ENCODE assay signal across 1 mouse cellular context in the genomic region with DNA sequence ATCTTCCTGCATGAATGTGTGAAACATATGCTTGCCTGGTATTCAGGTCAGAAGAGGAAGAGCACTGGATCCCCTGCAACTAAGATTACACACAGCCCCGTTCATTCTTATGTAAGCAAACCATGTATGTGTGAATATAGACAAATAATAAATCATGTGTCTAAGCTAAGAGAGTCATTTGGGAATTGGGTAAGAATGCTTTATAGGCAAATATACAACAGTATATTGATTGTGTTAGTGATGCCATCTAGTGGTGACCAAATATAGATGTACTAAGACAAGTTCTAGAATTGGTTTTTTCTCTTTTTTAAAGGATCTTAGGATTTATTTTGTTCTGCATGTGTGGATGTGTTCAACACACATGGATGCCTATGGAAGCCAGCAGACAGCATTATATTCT.
TF ChIP-seq lines count a peak whose summit lies in the region.

No protein-coding gene starts in this region.

TF ChIP-seq in CH12.LX, 34 proteins besides CTCF, POLR2A, EP300 and RAD21 (continued from another document):
- TF ChIP-seq MYC (IDR thresholded peaks at IDR 0.05; ENCODE audit: low read depth, low read length) (0 out of 2 replicates have a peak, but pooled peaks have one; percentile 28), PAX5 (IDR thresholded peaks at IDR 0.05; ENCODE audit: low read length) (no peak), MEF2A (IDR thresholded peaks at IDR 0.05; ENCODE audit: borderline replicate concordance, low read depth, low read length) (no peak), HCFC1 (IDR thresholded peaks at IDR 0.05; ENCODE audit: low read depth, low read length) (no peak), JUN (IDR thresholded peaks at IDR 0.05; ENCODE audit: insufficient read depth, low read depth, low read length) (no peak), ZC3H11A (IDR thresholded peaks at IDR 0.05; ENCODE audit: low read depth, low read length) (peak; percentile 59), POLR2AphosphoS2 (IDR thresholded peaks at IDR 0.05; ENCODE audit: low read depth, low read length) (no peak), USF1 (IDR thresholded peaks at IDR 0.05; ENCODE audit: low read depth, low read length) (no peak), RCOR1 (conservative IDR thresholded peaks at IDR 0.05; ENCODE audit: low read depth, low read length) (no peak), SIN3A (IDR thresholded peaks at IDR 0.05; ENCODE audit: low read length) (no peak), SMC3 (IDR thresholded peaks at IDR 0.05; ENCODE audit: low read depth, low read length) (peak; percentile 86), GABPA (IDR thresholded peaks at IDR 0.05; ENCODE audit: insufficient replicate concordance, low read depth, low read length) (no peak), IRF4 (IDR thresholded peaks at IDR 0.05; ENCODE audit: low read depth, low read length) (no peak), ZKSCAN1 (IDR thresholded peaks at IDR 0.05; ENCODE audit: borderline replicate concordance, low read depth, low read length) (no peak), ZNF384 (IDR thresholded peaks at IDR 0.05; ENCODE audit: low read depth, low read length) (peak; percentile 38), TCF12 (IDR thresholded peaks at IDR 0.05; ENCODE audit: low read depth, low read length) (no peak), BHLHE40 (IDR thresholded peaks at IDR 0.05; ENCODE audit: low read depth, low read length) (no peak)
